Mouse (Mus musculus): ENCODE data around the gene Gm7945. TPM values are rescaled to one million over a fixed set of nuclear protein-coding genes. Genes with fewer than 3 reads are reported as not detected.
A peak's percentile ranks its signal among the peaks of the same experiment; 100 is the strongest.
"Not testable (repeated sequence)": the region's sequence is repeated elsewhere in the genome, so short reads cannot be mapped to it uniquely, and the experiment has no call there.

Gene Gm7945
- not detected for total RNA-seq (2021)
- long read RNA-seq, experiment 1, result 0 reads
- long read RNA-seq, experiment 2, result 0 reads

DNA sequence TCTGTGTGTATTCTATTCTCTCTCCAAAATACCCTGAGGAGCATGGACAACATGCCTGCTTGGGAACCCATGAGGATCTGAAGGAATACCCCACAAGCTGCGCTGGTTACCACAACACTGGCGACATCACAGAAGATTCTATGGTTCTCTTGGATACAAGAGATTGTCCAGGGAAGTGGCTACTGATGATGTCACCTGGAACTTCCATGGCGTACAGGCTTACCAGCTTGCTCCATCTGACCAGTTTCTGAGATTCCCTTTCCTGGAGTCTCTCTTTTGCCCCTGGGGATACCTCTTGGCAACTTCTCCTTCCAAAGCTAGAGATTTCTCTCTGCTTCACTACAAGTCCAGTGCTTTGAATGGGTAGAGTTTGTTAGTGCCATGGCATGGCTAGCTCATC is at the start of gene Gm7945:
Gm7945 (minus strand) TSS at position 101 of the 400 bp plus-strand sequence.
- intact Hi-C loops (cut with DNase I); H3K27ac ChIP-seq; H3K4me3 ChIP-seq; DNase-seq (ENCODE audit: extremely low spot score in 1 of 2, low spot score in 2 of 2): not testable (repeated sequence)

DNA sequence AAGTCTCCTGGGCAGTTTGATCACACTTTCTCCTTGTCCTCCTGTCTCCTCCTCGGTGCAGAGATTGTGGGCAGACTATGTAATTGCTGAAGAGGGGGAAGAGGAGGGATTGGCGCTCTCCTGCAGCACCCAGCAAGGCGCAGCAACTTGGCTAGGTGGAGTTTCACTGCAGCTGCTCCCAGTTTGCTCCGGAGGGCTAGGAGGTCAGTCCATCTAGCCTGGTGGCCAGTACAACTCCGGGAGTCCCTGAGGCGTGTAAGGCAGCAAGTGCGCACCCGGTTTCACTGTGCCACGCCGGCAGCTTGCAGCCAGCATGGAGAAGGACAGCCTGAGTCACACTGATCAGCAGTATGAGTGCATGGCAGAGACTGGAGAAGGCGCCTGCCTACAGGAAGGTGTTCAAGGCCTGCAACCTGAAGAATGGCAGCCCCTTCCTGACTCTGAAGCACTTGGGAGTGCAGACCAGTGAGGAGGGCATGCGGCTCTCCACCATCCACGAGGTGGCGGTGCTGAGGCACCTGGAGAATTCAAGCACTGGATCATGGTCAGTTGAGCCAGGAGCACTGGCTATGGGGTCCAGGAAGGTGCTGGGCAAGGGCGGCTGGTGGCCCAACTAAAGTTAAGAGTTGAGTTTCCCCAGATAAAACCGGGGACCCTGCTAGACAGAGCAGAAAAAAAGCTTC is 39.4 kb upstream of the Gm7945 start:
- intact Hi-C loops (cut with DNase I); H3K4me3 ChIP-seq; H3K27ac ChIP-seq: not testable (repeated sequence)
- peak; percentile 10 to 37 for DNase-seq (ENCODE audit: extremely low spot score in 1 of 2, low spot score in 2 of 2)
- peak; percentile 15 for TF ChIP-seq CTCF (IDR thresholded peaks at IDR 0.05)

DNA sequence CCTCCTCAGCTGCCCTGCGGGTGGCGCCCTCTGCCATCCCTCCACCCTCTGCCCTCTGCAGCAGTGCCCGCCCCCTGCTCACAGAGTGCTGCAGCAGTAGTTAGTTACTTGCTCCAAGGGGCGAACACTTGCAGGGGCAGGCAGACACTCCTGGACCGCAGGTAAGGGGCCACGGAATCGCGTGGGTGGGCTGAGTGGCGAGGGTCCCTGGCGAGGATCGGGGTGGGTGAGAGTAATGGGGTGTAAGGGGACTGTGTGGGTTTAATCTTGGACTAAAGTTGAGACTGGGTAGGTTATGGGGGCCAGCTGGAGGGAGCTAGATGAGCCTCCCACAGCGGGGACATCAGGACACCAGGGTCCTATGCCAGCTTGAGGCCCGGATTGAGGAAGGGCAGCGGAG is 38.5 kb upstream of the Gm7945 start:
- intact Hi-C loops (cut with DNase I); H3K27ac ChIP-seq; H3K4me3 ChIP-seq: not testable (repeated sequence)
- peak in 1 of 2 experiments; percentile 2 for DNase-seq (ENCODE audit: extremely low spot score in 1 of 2, low spot score in 2 of 2)

DNA sequence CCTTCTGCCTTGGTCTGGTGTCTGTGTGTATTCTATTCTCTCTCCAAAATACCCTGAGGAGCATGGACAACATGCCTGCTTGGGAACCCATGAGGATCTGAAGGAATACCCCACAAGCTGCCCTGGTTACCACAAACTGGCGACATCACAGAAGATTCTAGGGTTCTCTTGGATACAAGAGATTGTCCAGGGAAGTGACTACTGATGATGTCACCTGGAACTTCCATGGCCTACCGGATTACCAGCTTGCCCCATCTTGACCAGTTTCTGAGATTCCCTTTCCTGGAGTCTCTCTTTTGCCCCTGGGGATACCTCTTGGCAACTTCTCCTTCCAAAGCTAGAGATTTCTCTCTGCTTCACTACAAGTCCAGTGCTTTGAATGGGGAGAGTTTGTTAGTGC is 22.0 kb upstream of the Gm7945 start, which contains the start of gene Gm6482:
Gm6482 (minus strand) TSS at position 101 of the 400 bp plus-strand sequence.
- DNase-seq (ENCODE audit: extremely low spot score in 1 of 2, low spot score in 2 of 2); H3K27ac ChIP-seq; intact Hi-C loops (cut with DNase I); H3K4me3 ChIP-seq: not testable (repeated sequence)

DNA sequence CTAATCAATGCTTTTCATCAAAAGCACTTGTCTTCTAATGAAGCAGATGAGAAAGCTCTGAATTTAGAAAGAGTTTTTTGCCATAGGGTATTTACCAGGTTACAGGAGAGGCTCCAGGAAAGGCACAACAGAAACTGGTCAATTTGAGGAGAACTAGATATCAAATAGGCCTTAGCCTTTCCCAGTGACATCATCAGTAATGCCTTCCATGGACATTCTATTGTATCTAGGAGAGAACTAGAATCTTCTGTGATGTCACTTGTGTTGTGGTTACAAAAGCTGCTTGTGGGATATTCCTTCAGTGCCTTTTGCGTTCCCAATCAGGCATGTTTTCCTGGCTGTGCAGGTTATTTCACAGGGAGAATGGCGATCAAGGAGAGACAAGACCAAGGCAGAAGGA is 37.9 kb downstream of the Gm7945 start, which contains the start of gene Gm5798:
Gm5798 (plus strand) TSS at position 301 of the 400 bp plus-strand sequence.
- intact Hi-C loops (cut with DNase I); DNase-seq (ENCODE audit: extremely low spot score in 1 of 2, low spot score in 2 of 2); H3K4me3 ChIP-seq; H3K27ac ChIP-seq: not testable (repeated sequence)

Other genes with a start within 250 kb of the Gm7945 start
- gene Mbl1, start 234.9 kb downstream of the Gm7945 start, total RNA-seq (2021), result not detected
- gene Sftpd, start 201.2 kb downstream of the Gm7945 start, total RNA-seq (2021), result not detected
- under 1 TPM; 0.49 to 0.72 TPM for gene Gm2832, start 107.6 kb downstream of the Gm7945 start, total RNA-seq (2021)
- not detected for gene Gm5798, start 37.8 kb downstream of the Gm7945 start, total RNA-seq (2021)
- not detected for gene Gm6482, start 21.9 kb upstream of the Gm7945 start, total RNA-seq (2021)
- gene Gm7954, start 67.1 kb upstream of the Gm7945 start, total RNA-seq (2021), result not detected
- gene Gm3486, start 103.1 kb upstream of the Gm7945 start, total RNA-seq (2021), result not detected
- not detected for gene Gm7970, start 169.2 kb upstream of the Gm7945 start, total RNA-seq (2021)
- under 1 TPM; 0.41 to 0.84 TPM for gene 1700049E17Rik2, start 186.8 kb upstream of the Gm7945 start, total RNA-seq (2021)
- not detected for gene Gm3072, start 238.2 kb upstream of the Gm7945 start, total RNA-seq (2021)

Measured in left cerebral cortex, adult 2 months (tissue).